Mouse (Mus musculus) embryo, embryonic 11.5 days (tissue): ENCODE measurements around the gene Tpp1.

Source experiments
- DNase-seq: peaks from one replicate; pipeline ENCODE4 v3.0.0-alpha.2; 2012; ENCODE audit warnings: low read depth, low spot score

The Tpp1 gene

DNA sequence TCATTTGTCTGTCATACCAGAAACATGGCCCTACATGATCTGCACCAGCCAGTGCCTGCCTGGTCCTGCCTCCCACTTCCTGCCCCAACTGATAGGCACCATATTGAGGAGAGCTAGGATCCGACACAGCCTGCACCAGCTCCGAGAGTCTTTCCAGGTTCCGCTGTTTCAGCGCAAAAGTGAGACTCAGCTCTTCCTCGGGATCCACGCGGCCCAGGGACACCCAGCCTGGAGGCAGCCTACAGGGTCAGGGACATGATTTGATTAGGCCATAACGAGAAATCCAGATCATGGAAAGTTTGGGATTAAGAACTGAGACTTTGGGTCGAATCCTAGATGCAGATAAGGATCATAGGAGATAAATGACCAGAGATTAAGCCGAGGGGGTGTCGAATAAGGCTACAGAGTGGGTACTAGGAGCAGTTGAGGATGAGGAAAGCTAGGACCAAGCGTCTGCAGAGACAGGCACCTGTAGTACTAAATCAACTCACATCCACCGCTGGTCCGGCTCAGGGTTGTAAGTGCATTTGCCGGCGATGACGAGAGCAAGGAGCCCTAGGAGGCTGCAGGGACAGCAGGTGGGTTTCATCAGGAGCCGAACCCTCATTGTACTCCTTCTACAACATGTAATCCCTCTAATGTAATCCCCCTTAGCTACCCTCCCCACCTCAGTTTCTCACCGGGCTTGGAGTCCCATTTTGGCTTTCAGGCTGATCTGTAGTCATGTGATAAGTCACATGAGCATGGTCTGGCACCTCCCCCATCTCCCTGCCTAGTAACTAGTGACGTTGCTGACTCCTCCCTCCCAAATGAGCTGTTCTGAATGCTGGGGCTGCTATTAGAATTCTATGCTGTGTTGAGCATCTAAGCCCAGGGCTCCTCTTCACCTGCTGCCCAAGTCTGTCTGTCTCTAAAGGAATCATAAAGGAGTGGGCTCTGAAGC, at the start of gene Tpp1:
Gene Tpp1, minus strand, starts transcription at position 745 of the 943 bp plus-strand sequence.
- peak; percentile 85 for DNase-seq

DNA sequence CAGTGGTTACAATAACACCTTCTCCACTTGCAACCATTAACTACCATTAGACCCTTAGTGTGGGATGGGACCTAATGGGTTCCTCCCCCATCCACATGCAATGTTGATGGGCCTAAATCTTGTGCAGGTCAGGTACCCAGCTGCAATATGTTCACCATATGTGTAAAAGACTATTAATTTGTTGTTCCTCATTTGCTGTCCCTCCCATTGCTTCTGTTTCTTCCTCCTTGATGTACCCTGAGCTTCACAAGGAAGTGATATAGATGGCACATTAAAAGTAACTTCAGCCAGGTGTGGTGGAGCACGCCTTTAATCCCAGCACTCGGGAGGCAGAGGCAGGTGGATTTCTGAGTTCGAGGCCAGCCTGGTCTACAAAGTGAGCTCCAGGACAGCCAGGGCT, 44.9 kb upstream of the Tpp1 start:
- DNase-seq, result no peak

DNA sequence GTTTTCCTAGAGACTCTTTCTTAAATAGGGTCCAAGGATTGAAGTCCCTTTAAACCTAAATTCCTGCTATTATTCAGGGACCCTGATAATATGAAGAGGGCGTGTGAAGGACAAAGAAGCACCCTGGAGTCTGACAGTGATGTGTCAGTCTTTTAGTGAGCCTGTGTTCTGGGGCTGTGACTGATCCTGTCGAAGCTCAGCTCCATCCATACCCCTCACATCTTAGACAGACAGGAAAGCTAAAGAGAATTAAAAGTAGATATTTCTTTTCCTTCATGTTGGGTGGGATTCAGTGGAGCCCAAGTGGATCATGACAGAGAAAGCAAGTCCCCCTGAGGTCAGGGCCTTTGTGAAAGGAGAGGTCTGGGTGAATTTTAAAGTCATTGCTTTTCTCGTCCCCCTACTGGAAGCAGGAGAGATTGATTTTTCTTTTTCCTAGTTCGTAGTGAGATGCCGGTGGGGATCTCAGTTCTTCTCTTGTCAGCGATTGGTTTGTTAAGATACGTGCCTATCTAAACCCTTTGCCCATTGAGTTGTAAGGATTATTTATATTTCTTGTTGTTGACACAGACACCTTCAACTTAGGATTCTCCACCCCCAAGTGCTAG, 43.8 kb upstream of the Tpp1 start:
- DNase-seq, result no peak

DNA sequence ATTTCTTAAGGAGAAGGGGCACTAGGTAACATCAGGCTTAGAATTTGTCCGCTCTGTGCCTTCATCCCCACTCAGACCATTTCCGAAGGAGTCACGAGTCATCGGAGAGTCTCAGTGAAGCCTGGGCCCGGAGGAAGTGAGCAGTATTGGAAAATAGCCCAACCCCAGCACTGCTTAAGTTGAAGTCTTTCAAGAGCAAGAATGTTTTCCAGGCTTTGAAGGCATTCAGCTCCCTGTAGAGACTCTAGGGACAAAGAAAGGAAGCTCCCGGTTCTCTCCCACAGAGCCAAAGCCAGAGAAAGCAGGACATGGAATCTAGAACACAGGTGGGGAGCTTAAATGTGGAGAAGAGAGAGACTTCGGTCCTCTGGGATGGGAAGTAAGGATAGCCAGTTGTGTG, 41.7 kb upstream of the Tpp1 start:
- DNase-seq, result no peak

DNA sequence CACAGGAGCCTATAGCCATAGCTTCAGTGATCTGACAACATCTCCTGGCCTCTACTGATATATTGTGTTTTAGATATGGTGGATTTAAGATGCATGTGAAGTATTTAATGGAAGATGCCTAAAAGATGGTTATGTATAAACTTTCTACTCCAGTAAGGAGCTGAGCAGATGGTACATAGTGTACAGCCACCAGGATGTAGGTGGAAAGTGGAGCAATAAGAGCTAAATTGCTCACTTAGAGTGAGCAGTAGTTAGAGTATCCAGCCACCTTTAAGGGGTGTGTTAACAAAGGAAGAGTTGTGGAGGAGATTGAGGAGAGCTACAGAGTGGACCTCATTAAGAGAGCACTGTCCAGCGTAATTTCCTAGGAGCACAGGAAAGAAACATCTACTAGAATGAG, 39.1 kb upstream of the Tpp1 start:
- no peak for DNase-seq

DNA sequence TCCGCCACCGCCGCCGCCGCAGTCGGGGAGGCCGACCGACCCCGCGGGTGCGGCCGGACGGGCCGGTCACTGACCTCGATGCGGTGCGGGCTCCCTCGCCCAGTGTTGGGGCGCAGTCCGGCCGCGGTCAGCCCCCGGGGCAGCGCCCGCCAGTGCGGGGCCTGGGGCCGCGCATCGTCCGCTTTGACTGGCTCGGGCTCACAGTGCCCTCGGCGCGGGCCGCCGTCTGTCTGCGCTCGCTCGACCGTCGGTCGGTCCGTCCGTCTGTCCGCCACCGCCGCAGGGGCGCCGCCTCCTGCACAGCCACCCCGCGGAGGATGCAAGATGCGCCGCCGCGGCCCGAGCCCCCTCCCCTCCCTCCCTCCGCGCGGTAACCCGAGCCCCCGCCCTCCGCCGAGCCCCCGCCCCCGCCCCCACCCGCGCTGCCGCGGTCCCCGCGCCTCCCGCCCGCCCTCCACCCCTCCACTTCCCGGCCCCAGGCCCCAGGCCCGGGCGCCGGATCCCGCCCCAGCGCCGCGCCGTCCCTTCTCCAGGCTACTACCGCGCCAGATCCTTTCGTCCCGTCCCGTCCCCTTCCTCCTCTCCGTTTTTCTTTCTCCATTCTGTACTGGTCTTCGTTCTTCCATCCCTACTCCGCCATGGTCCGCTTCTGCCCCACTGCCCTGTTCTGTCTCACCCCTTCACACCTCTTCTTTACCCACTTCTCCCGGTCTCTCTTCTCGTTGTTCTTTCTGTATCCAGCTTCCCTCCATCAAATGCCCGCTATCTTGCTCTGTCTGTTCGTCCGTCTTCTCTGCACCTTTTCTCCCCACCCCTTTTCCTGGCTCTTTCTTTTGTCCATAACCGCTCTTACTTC, 35.5 kb upstream of the Tpp1 start, which contains the start of gene Dchs1:
Gene Dchs1, minus strand, starts transcription at position 370 of the 856 bp plus-strand sequence.
- no peak for DNase-seq

DNA sequence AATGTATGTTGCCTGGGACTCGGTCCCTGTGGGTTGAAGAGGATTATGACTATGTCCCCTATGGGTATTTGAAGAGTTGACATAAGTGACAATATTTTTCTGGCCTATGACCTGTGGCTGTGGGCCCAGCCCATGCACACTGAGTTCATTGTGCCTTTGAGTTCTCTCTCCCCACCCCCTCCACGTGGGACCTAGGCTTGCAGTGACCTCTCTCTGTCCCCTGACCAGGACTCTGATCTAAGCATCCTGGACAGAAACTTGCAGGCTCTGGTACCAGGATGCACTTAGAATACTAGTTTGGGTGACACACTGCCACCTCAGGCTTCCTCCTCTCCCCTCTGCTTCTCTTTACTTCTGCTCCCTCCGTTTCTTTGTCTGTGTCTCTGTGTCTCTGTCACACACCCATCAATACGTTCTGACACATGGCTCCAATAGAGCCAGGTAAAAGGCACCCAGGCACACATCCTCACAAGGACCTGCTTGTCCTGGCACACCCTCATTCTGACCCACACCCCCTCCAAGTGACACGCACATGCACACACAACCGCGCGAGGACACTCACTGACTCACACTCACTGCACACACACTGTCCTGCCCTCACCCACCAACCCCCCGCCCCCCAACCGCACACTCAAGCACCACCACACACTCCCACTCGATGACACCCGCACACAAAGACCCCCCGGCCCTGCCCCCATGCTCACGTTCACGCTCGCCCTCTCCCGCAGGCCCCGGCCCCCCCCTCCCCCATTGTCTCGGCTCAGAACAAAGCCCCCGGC, 34.7 kb upstream of the Tpp1 start:
- no peak for DNase-seq

DNA sequence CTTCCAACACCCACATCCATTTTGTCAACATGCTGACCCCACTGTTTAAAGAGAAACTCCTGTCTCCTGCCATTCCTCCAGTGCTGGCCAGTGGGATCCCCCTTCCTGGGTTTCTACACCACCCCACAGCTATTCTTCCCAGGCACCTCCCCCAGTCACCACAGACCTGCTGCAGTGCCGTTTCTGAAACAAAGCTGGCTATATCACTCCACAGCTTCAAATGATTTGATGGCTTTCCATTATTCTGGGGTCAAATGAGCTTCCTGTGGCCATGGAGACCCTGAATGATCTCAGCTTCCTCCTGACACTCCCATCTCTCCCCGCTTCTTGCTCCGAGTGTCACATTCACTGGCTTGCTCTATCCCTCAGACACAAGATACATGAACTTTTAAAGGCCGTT, 32.5 kb upstream of the Tpp1 start:
- no peak for DNase-seq

DNA sequence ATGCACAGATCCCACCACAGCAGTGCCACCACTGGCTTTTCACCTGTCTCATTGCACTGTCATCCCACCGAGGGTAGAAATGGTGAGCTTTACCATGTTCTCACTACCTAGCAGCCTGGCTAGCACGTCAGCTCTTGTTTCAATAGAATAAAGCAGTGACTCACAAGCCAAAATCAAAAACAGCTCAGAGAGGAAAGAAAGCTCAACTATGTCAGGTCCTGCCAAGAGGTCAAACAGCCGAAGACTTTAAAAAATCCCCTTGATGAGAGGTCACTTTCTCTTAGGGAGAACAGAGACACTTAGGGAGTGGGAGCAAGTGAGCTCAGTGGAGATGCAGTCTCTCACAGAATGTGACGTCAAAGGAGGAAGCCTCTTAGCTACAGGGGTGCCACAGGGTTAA, 31.8 kb upstream of the Tpp1 start:
- no peak for DNase-seq

DNA sequence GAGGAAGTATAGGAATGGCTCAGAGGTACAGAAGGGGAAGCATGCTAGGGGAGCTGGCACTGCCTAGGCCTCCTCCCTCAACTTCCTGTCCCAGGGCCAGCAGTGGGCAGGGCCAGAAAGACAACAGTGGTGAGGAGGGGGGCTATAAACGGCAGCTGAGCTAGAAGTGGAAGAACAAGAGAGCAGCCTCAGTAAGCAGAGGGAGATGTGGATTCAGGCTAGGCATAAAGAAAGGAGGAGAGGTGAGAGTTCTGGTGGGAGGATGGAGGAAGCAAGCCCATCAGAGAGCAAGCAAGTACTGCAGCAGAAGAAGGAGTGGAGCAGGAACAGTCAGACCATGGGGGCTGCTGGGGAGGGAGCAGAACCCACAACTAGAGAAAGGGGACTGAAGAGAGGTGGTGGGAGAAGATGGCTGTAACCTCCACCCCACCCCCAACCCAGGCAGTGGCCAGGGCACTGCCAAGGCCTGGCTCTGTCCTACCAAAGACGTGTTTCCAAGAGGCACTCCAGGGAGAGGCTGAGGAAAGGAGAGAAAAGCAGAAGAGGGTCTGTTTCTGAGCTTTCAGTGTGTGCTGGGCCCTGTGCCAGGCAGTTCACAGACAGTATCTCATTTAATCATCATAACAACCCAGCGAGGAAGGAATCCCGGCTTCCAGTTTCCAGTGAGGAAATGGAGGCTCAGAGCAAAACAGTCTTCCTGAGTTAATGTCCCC, 26.7 kb upstream of the Tpp1 start:
- DNase-seq, result no peak

DNA sequence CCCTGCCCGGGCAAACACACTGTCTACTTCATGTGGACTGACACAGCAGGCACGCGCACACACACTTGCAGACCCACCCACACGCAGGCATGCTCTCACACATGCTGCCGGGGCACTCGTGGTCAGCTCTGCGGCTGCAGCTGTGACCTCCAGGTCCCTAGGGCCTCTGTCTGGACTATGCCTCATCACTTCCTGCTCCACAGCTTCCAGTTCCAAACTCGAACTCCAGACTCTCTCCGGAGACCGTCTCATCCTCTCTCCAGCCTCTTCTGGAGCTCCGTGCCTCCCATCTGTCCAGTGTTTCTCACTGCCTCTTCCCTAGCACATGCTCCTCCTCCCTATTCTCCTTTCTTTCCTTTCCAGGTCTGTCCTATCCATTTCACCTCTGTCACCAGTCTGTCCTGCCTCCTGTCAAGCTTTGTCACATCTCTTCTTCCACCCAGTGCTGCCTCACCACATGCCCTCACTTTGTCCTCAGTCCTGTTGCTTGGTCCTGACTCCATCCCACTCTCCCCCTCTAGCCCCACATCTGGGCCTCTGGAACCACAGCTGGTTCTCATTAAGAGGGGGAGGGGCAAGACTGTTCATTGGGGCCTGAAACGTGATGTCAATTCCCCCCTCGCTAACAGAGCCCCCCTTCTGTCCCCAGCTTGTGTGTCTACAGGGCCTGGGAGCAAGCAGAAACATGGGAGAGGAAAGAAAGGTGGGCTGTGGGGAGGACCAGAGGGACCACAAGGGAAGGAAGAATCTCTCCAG, 25.9 kb upstream of the Tpp1 start:
- peak; percentile 77 for DNase-seq

DNA sequence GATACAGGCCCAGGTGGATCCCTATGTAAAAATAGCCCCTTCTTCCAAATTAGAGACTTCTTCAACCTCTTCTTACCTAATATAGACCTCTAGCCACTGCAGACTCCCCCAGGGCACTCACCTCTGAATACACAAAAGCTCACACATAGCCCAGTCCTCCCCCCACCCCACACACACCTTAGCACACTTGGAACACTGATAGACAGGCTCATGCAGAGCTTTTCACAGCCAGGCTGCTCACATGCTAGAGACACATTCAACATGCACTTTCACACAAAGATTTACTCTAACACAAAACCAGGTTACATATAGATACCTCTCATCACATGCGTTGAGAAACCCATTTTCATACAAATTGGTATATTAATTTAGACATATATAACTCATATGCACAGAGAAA, 25.3 kb upstream of the Tpp1 start:
- DNase-seq, result no peak

DNA sequence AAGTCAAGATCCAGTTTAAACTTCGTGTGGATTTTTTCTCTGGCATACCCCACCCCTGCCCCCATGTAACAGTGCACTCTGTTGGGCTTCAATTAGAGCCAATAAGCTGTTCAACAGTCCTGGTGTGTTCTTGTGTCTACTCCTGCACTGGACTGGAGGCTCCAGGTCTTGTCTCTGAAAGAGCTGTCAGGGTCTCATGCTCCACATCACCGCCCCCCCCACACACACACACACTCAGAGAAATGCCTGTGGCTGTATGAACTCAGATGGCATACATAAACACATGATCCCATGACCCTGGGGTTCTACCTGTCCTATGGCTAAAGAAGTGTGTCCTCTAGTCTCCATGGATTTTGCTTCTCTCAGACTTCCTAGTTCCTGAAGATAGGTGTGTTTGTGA, 24.0 kb upstream of the Tpp1 start:
- DNase-seq, result no peak

DNA sequence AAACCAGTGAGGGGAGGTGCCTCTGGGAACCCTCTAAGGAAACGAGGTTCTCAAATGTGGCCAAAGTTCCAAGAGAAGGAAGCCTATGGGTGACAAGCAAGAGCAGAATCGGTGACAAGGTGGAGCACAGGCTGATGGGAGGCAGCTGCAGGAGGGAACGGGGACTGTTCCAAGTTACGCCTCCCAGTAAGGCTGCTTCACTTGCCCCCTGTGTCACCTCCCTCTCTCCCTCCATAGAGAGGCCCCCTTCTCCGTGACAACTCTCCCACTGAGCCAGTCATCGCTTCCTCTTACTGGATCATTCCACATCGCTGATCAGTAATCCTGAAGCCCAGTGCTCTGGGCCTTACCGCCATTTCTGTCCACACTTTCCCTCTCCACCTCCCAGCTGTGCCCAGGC, 22.6 kb upstream of the Tpp1 start:
- DNase-seq, result no peak

DNA sequence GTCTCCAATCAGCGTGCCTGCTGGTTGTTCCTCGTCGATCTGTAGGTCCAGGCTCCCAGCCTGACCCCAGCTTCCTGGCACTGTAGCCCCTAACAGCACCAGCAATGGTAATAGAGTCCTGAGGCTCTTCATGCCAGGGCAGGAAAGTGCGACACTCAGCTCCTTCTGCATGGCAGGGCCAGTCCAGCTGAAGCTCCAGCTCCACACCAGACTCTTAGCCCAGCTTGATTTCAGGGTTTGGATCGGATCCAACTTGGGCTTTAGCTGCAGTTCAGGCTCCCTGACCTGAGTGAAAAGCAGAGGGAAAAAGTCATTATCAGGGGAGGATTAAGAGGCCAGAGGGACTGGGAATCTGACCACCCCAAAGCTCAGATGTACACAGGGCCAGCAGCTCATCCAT, 21.0 kb upstream of the Tpp1 start:
- no peak for DNase-seq

DNA sequence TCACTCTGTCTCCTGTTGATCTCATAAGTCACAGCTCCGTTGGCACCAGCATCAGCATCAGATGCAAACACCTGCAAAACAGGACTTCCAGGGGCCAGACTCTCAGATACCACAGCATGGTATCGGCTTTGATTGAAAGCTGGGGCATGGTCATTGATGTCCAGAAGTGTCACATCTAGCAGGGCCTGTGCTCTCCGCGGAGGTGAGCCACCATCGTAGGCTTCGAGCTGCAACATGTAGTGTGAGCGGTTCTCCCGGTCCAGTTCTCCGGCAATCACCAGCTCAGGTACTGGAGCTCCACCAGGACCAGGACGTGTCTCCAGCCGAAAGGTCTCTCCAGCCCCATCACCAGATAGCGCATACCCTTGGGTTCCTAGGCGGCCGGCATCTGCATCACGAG, 20.3 kb upstream of the Tpp1 start:
- no peak for DNase-seq

DNA sequence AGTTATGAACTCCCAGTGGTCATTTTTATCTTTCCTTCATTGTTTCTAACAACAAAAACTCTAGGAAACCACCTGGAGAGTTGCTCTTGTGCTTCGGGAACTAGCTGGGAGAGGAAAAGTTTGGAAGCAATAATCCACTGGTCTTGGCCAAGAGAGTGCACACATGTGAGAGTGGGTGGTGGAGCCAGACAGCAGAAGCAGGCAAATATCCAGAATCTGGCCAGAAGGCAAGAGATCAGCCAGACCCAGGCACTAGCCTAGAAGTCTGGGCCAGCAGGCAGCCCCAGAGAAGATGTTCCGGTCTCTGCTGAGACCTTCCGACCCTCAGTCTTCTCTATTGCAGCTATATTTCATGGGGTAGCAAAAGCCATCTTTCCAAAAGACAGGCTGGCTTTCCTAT, 17.9 kb upstream of the Tpp1 start:
- no peak for DNase-seq

DNA sequence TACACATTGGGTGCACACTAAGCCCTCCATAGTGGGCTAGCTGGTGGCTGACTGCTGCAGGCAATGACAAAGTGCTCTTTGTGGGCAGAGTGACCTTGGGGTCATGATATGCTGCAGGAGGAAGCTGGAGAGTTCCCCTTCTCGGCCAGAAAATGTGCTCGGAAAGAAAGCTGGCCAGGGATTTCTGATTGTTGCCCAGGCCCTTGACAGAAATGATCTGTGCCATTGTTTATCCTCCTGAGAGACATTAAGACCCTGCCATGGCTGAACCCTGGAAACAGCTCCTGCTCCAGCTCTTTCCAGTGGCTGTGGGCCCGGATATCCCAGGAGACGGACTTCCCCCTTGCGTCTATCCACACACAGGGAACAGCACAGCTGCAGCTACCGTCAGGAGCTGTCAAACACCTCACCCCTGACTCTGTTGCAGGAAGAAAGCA, 15.7 kb upstream of the Tpp1 start:
- DNase-seq, result no peak

DNA sequence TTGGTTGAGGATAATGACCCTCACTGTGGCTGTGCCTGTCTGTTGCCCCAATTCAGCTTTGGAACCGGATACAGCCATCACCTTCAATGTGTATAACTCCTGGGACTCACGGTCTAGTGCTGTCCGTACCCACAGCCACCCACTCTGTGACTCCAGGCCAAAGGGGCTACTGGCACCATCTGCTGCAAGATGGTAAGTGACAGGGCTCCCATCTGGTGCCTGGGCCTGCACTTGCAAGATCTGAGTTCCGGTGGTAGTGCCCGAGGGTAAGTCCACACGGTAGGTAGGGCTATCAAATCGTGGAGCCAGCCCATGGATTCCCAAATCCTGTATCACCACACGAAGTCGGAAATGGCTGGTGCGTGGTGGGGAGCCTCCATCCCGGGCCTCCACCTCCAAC, 12.3 kb upstream of the Tpp1 start:
- no peak for DNase-seq
